Mouse (Mus musculus) limb, embryonic 14.5 days (tissue): Measurements from ENCODE around the gene Orc1. TPM values are rescaled to one million over a fixed set of nuclear protein-coding genes. Genes with fewer than 3 reads are reported as not detected.

Source experiments
- ATAC-seq: fragments of 200-750 bp; cut with Nextera tagmentation; 2 replicates; pipeline ENCODE4 v1.8.0; 2017; ENCODE audit warnings: low read depth, moderate number of reproducible peaks, moderate TSS enrichment; ENCODE audit not compliant: low FRiP score
- DNase-seq: peaks from one replicate; pipeline ENCODE4 v3.0.0-alpha.2; 2015; ENCODE audit warnings: low spot score
- H3K27ac ChIP-seq: fragments of 300-500 bp; sonication (generic); replicated peaks from 2 replicates; pipeline ENCODE4 v1.5.1; 2014; ENCODE audit warnings: low read depth, mild to moderate bottlenecking, low read length, moderate library complexity, mixed read lengths
- H3K27me3 ChIP-seq: fragments of 300-500 bp; sonication (generic); 2 replicates; pipeline ENCODE4 v1.6.1; 2014; ENCODE audit warnings: low read length, mixed read lengths; ENCODE audit not compliant: control insufficient read depth, insufficient read depth
- H3K36me3 ChIP-seq: fragments of 300-500 bp; sonication (generic); 2 replicates; pipeline ENCODE4 v1.6.1; 2014; ENCODE audit warnings: mild to moderate bottlenecking, low read length, moderate library complexity, mixed read lengths; ENCODE audit not compliant: control insufficient read depth, insufficient read depth
- H3K4me1 ChIP-seq: fragments of 300-500 bp; sonication (generic); 2 replicates; pipeline ENCODE4 v1.6.1; 2014; ENCODE audit warnings: antibody characterized with exemption, low read length, mixed read lengths; ENCODE audit not compliant: control insufficient read depth, insufficient read depth
- H3K4me2 ChIP-seq: fragments of 300-500 bp; sonication (generic); replicated peaks from 2 replicates; pipeline ENCODE4 v1.6.1; 2014; ENCODE audit warnings: low read depth, mild to moderate bottlenecking, low read length, moderate library complexity; ENCODE audit not compliant: severe bottlenecking
- H3K4me3 ChIP-seq: fragments of 300-500 bp; sonication (generic); replicated peaks from 2 replicates; pipeline ENCODE4 v1.5.1; 2014; ENCODE audit warnings: low read length
- H3K9ac ChIP-seq: fragments of 300-500 bp; sonication (generic); 2 replicates; pipeline ENCODE4 v1.6.1; 2014; ENCODE audit warnings: mild to moderate bottlenecking, low read depth, low read length, moderate library complexity; ENCODE audit not compliant: severe bottlenecking
- H3K9me3 ChIP-seq: fragments of 300-500 bp; sonication (generic); 2 replicates; pipeline ENCODE4 v1.6.1; 2016; ENCODE audit warnings: low read length; ENCODE audit not compliant: control insufficient read depth
- POLR2A ChIP-seq: fragments of 200-500 bp; IDR thresholded peaks from 2 replicates; pipeline ENCODE4 v1.8.0; 2012; ENCODE audit warnings: inconsistent platforms, mild to moderate bottlenecking, moderate library complexity, borderline replicate concordance; ENCODE audit not compliant: insufficient read depth, insufficient read length; ENCODE audit errors: extremely low read depth
- WGBS: fragments of 180-500 bp; shearing (Covaris S2); extraction: QIAGEN DNeasy Blood & Tissue Kit; methylation state at CpG from one replicate; pipeline ENCODE4 v1.1.7; 2014; 5-methylcytosine and 5-hydroxymethylcytosine counted together
- polyA plus RNA-seq, 2 experiments: library from polyadenylated mRNA; depleted of rRNA in 1 of 2; stranded (reverse) in 1 of 2; unstranded in 1 of 2; fragments of >200 nt; fragmentation: Nextera tagmentation in 1 of 2; extraction: Ambion mirVana in 1 of 2; gene quantifications; 2 replicates each; pipeline versions ENCODE4 v1.2.1 to v1.2.3; 2012 to 2014

Orc1 gene
- polyA plus RNA-seq, 2 experiments, result 7.4 to 9.2 TPM

DNA sequence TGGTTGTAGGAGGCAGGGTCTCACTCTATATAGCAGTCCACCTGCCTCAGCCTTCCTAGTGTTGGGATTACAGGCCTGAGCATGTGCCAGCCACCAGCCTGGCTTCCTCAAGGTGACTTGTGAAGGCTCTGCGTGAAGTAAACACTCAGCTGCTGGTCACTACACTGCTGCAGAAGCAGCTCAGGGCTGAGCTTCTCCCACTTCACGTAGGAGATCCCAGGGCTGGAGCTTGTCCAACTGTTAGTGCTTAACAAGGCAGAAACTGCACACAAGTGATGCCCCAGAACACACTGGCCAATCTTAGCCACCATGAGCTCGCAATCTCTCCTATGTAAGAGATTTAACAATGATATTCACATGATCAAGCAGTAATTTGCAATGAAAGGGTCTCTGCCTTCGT lies 55.5 kb downstream of the Orc1 start:
- Histone ChIP-seq H3K36me3 (peaks cover 83% of the 10 kb centered on the region), H3K4me2 (no peak overlapping the region), H3K4me3 (no peak overlapping the region), H3K27me3 (no peaks in the 10 kb centered on the region), H3K27ac (no peak overlapping the region), H3K4me1 (no peaks in the 10 kb centered on the region), H3K9ac (no peak overlapping the region), H3K9me3 (no peaks in the 10 kb centered on the region)
- DNase-seq (no peak), ATAC-seq (no peak)
- WGBS, result 87% methylated on average over 4 of the region's 4 CpGs
- TF ChIP-seq POLR2A, result no peak

- H3K4me3 ChIP-seq, result no peak overlapping the region
- H3K9me3 ChIP-seq, result no peaks in the 10 kb centered on the region
- no peak overlapping the region for H3K4me2 ChIP-seq
- DNase-seq (no peak), ATAC-seq (no peak)
- no peak for TF ChIP-seq POLR2A
- H3K4me1 ChIP-seq, result no peaks in the 10 kb centered on the region
- no peak overlapping the region for H3K27ac ChIP-seq
- H3K36me3 ChIP-seq, result peaks cover 80% of the 10 kb centered on the region
- H3K27me3 ChIP-seq, result no peaks in the 10 kb centered on the region
- no peak overlapping the region for H3K9ac ChIP-seq
Measured at GRCm38 (mm10) chr4:108635101-108635500, 55.9 kb downstream of the Orc1 start.

DNA sequence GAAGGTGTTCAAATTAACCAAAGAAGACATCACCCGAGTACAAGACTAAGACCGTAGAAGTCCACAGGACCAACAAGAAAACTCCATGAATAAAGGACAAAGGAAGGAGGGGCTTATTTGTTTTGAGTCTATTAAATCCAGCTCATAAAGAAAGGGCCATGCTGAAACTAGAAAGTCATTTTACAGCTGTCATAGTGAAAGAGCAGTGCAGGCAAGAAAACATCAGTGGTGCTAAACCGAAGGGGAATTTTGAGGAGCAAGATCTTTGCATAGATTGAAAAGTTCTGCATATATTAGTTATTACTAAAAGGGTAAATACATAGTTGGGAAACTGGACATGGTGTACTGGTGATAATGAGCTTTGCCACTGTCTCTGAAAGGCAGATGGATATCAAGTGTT lies 58.5 kb downstream of the Orc1 start:
- H3K4me2 ChIP-seq, result no peak overlapping the region
- no peak for DNase-seq
- no peak for ATAC-seq
- H3K4me1 ChIP-seq, result no peaks in the 10 kb centered on the region
- 95% methylated on average over 3 of the region's 3 CpGs for WGBS
- H3K9ac ChIP-seq, result no peak overlapping the region
- H3K27ac ChIP-seq, result no peak overlapping the region
- H3K36me3 ChIP-seq, result peaks cover 69% of the 10 kb centered on the region
- H3K9me3 ChIP-seq, result no peaks in the 10 kb centered on the region
- H3K4me3 ChIP-seq, result no peak overlapping the region
- H3K27me3 ChIP-seq, result no peaks in the 10 kb centered on the region
- no peak for TF ChIP-seq POLR2A

GRCm38 (mm10) chr4:108638752-108639151 lies 59.5 kb downstream of the Orc1 start:
- Histone ChIP-seq H3K9ac (no peak overlapping the region), H3K27me3 (no peaks in the 10 kb centered on the region), H3K4me2 (no peak overlapping the region), H3K9me3 (no peaks in the 10 kb centered on the region), H3K4me3 (no peak overlapping the region), H3K27ac (no peak overlapping the region), H3K36me3 (peaks cover 68% of the 10 kb centered on the region), H3K4me1 (no peaks in the 10 kb centered on the region)
- 85% methylated on average over 5 of the region's 5 CpGs for WGBS
- TF ChIP-seq POLR2A, result no peak
- DNase-seq (no peak), ATAC-seq (no peak)

DNA sequence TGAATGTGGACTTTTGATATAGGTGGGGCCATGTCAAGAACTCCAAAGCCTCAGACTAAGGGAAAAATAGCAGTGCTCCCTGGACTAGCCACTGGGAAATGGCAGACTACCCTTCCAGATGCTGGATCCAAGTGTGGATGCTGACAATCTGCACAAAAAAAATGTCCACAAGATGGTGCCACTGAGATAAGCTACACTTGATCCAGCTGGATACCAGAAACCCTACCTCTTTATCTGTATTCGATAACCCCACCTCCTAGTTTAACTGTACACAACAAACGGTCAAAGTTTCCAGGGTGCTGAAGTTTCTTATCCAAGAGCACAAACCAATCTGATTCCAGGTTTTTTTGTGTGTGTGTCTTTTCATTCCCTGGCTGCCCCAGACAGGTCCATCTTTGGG lies 85.2 kb downstream of the Orc1 start:
- Histone ChIP-seq H3K9me3 (no peaks in the 10 kb centered on the region), H3K27ac (no peak overlapping the region), H3K9ac (no peak overlapping the region), H3K4me2 (no peak overlapping the region), H3K36me3 (peaks cover 23% of the 10 kb centered on the region), H3K27me3 (no peaks in the 10 kb centered on the region), H3K4me1 (no peaks in the 10 kb centered on the region), H3K4me3 (no peak overlapping the region)
- DNase-seq, result peak; percentile 46
- WGBS, result 65% methylated on average over 2 of the region's 2 CpGs
- ATAC-seq, result no peak
- no peak for TF ChIP-seq POLR2A

Other genes starting within 250 kb of the Orc1 start
- 5.7 and 8.8 TPM in 2 replicates for gene Shisal2a, start 196.1 kb upstream of the Orc1 start, polyA plus RNA-seq (2012; rRNA removed)
- gene Shisal2a, start 196.1 kb upstream of the Orc1 start, polyA plus RNA-seq (2014; fragmentation: Nextera tagmentation; extraction: Ambion mirVana), result 4.2 and 5.4 TPM in 2 replicates
- 92.8 and 98.8 TPM in 2 replicates for gene Gpx7, start 172.5 kb upstream of the Orc1 start, polyA plus RNA-seq (2012; rRNA removed)
- 104 and 117 TPM in 2 replicates for gene Gpx7, start 172.5 kb upstream of the Orc1 start, polyA plus RNA-seq (2014; fragmentation: Nextera tagmentation; extraction: Ambion mirVana)
- gene Tut4, start 120.0 kb upstream of the Orc1 start, polyA plus RNA-seq (2012; rRNA removed), result 197 and 222 TPM in 2 replicates
- gene Tut4, start 120.0 kb upstream of the Orc1 start, polyA plus RNA-seq (2014; fragmentation: Nextera tagmentation; extraction: Ambion mirVana), result 59.1 and 73.9 TPM in 2 replicates
- 29.4 and 51.7 TPM in 2 replicates for gene Prpf38a, start 87 bp upstream of the Orc1 start, polyA plus RNA-seq (2012; rRNA removed)
- 78.1 and 83.0 TPM in 2 replicates for gene Prpf38a, start 87 bp upstream of the Orc1 start, polyA plus RNA-seq (2014; fragmentation: Nextera tagmentation; extraction: Ambion mirVana)
- 53.4 and 56.2 TPM in 2 replicates for gene Cc2d1b, start 40.5 kb downstream of the Orc1 start, polyA plus RNA-seq (2012; rRNA removed)
- 28.9 and 32.4 TPM in 2 replicates for gene Cc2d1b, start 40.5 kb downstream of the Orc1 start, polyA plus RNA-seq (2014; fragmentation: Nextera tagmentation; extraction: Ambion mirVana)
- gene 3110021N24Rik, start 140.2 kb downstream of the Orc1 start, polyA plus RNA-seq (2012; rRNA removed), result 0.26 and 0.29 TPM in 2 replicates
- gene 3110021N24Rik, start 140.2 kb downstream of the Orc1 start, polyA plus RNA-seq (2014; fragmentation: Nextera tagmentation; extraction: Ambion mirVana), result 1.5 and 2.3 TPM in 2 replicates
- 8.2 and 9.6 TPM in 2 replicates for gene Zfyve9, start 201.4 kb downstream of the Orc1 start, polyA plus RNA-seq (2012; rRNA removed)
- gene Zfyve9, start 201.4 kb downstream of the Orc1 start, polyA plus RNA-seq (2014; fragmentation: Nextera tagmentation; extraction: Ambion mirVana), result 5.8 and 6.0 TPM in 2 replicates